In genomic region chr2:105674875-105675729, GRCm38 (mm10) we compare ENCODE assay signal across 8 mouse cellular contexts. TPM values are rescaled to one million over a fixed set of nuclear protein-coding genes. Genes with fewer than 3 reads are reported as not detected.
DNase-seq lines count a peak whose midpoint lies in the region; ATAC-seq lines count a peak whose summit lies in the region.

No protein-coding gene starts in this region.

- DNase-seq in adrenal gland, postnatal 10 days = peak; percentile 68
- peak; percentile 80 for DNase-seq in embryonic facial prominence, embryonic 11.5 days (ENCODE audit: low spot score)
- peak; percentile 62 to 86 for DNase-seq in layer of hippocampus, adult 18-20 months (ENCODE audit: low spot score in 2 of 2)
- no peak for DNase-seq in urinary bladder, adult 18-20 months (ENCODE audit: low spot score in 2 of 2)

- H3K4me3 ChIP-seq in embryonic facial prominence, embryonic 11.5 days (ENCODE audit: low read depth, low read length) = peak overlapping the region; percentile 20
- H3K4me3 ChIP-seq in heart, embryonic 15.5 days = peak overlapping the region; percentile 42
- H3K4me3 ChIP-seq in liver, embryonic 15.5 days (replicated peaks) = peak overlapping the region; percentile 33
- peak overlapping the region; percentile 40 for H3K4me3 ChIP-seq in neural tube, embryonic 14.5 days (ENCODE audit: low read depth, low read length)

- H3K9ac ChIP-seq in embryonic facial prominence, embryonic 11.5 days (replicated peaks; ENCODE audit: low read length) = peak overlapping the region; percentile 22; the same call in 1 of the 2 replicates
- 0 out of 2 replicates have a peak overlapping the region, but pooled peaks have one; percentile 9 for H3K9ac ChIP-seq in heart, embryonic 15.5 days
- H3K9ac ChIP-seq in liver, embryonic 15.5 days = no peak overlapping the region
- H3K9ac ChIP-seq in neural tube, embryonic 14.5 days (replicated peaks; ENCODE audit: low read depth, low read length) = peak overlapping the region; percentile 29; the same call in 1 of the 2 replicates

- under 1% methylated on average over 49 of the region's 49 CpGs for WGBS in embryonic facial prominence, embryonic 11.5 days
- WGBS in heart, embryonic 15.5 days = under 1% methylated on average over 49 of the region's 49 CpGs
- under 1% methylated on average over 49 of the region's 49 CpGs for WGBS in liver, embryonic 15.5 days (ENCODE audit: insufficient replicate concordance)
- under 1% methylated on average over 49 of the region's 49 CpGs for WGBS in neural tube, embryonic 14.5 days

- H3K4me2 ChIP-seq in embryonic facial prominence, embryonic 11.5 days (ENCODE audit: low read depth, low read length) = peak overlapping the region; percentile 61
- H3K4me2 ChIP-seq in heart, embryonic 15.5 days = peak overlapping the region; percentile 74
- H3K4me2 ChIP-seq in liver, embryonic 15.5 days = peak overlapping the region; percentile 62
- peak overlapping the region; percentile 62 for H3K4me2 ChIP-seq in neural tube, embryonic 14.5 days (ENCODE audit: low read depth, low read length)

- H3K36me3 ChIP-seq in embryonic facial prominence, embryonic 11.5 days (replicated peaks; ENCODE audit: control insufficient read depth, insufficient read depth, low read depth, low read length) = no peaks in the 10 kb centered on the region
- H3K36me3 ChIP-seq in heart, embryonic 15.5 days = no peaks in the 10 kb centered on the region
- H3K36me3 ChIP-seq in liver, embryonic 15.5 days (replicated peaks) = no peaks in the 10 kb centered on the region
- H3K36me3 ChIP-seq in neural tube, embryonic 14.5 days (ENCODE audit: control insufficient read depth, insufficient read depth, low read length) = no peaks in the 10 kb centered on the region

- no peak overlapping the region for H3K27ac ChIP-seq in embryonic facial prominence, embryonic 11.5 days (replicated peaks; ENCODE audit: low read depth, low read length)
- no peak overlapping the region for H3K27ac ChIP-seq in heart, embryonic 15.5 days
- H3K27ac ChIP-seq in liver, embryonic 15.5 days (replicated peaks) = no peak overlapping the region
- H3K27ac ChIP-seq in neural tube, embryonic 14.5 days (ENCODE audit: low read depth, low read length) = peak overlapping the region; percentile 69; the same call in 1 of the 2 replicates

- peak; percentile 46 for ATAC-seq in CD4-positive, CD25-positive, alpha-beta regulatory T cell, adult 4 months
- ATAC-seq in embryonic facial prominence, embryonic 11.5 days (replicated peaks; ENCODE audit: insufficient number of reproducible peaks, low FRiP score, low TSS enrichment, low read depth) = peak; percentile 89
- ATAC-seq in heart, embryonic 15.5 days (replicated peaks; ENCODE audit: insufficient number of reproducible peaks, insufficient read depth, low FRiP score, low read depth) = peak; percentile 50
- peak; percentile 62 for ATAC-seq in liver, embryonic 15.5 days (ENCODE audit: insufficient read depth)
- ATAC-seq in neural tube, embryonic 14.5 days (ENCODE audit: low read depth) = peak; percentile 85

- peaks cover 10% of the 10 kb centered on the region for H3K4me1 ChIP-seq in embryonic facial prominence, embryonic 11.5 days (ENCODE audit: control insufficient read depth, insufficient read depth, low read length)
- peaks cover 36% of the 10 kb centered on the region for H3K4me1 ChIP-seq in heart, embryonic 15.5 days (replicated peaks)
- H3K4me1 ChIP-seq in liver, embryonic 15.5 days (replicated peaks) = peaks cover 32% of the 10 kb centered on the region
- peaks cover 11% of the 10 kb centered on the region for H3K4me1 ChIP-seq in neural tube, embryonic 14.5 days (ENCODE audit: control insufficient read depth, insufficient read depth, low read length)

- peaks cover 73% of the 10 kb centered on the region for H3K27me3 ChIP-seq in embryonic facial prominence, embryonic 11.5 days (ENCODE audit: control insufficient read depth, insufficient read depth, low read length)
- H3K27me3 ChIP-seq in heart, embryonic 15.5 days = peaks cover 97% of the 10 kb centered on the region
- peaks cover 100% of the 10 kb centered on the region for H3K27me3 ChIP-seq in liver, embryonic 15.5 days
- peaks cover 30% of the 10 kb centered on the region for H3K27me3 ChIP-seq in neural tube, embryonic 14.5 days (ENCODE audit: control insufficient read depth, insufficient read depth, low read length)

- no peaks in the 10 kb centered on the region for H3K9me3 ChIP-seq in embryonic facial prominence, embryonic 11.5 days (replicated peaks; ENCODE audit: control insufficient read depth, low read length)
- no peaks in the 10 kb centered on the region for H3K9me3 ChIP-seq in heart, embryonic 15.5 days (replicated peaks)
- no peaks in the 10 kb centered on the region for H3K9me3 ChIP-seq in liver, embryonic 15.5 days (replicated peaks)
- no peaks in the 10 kb centered on the region for H3K9me3 ChIP-seq in neural tube, embryonic 14.5 days (ENCODE audit: control insufficient read depth, low read length)

RNA-seq across cellular contexts. Expression of gene Pax6, which starts 6.4 kb away (rescaled TPM):
- polyA plus RNA-seq in CD4-positive, CD25-positive, alpha-beta regulatory T cell, adult 4 months (2017; shearing (Covaris generic)) = 1 to 10 TPM in 1 of 2 experiments, not detected in 1; 1.3 TPM
- under 1 TPM in 1 of 2 experiments, not detected in 1; 0.36 TPM for total RNA-seq in adrenal gland, postnatal 10 days (2021)
- 13.9 and 26.6 TPM in 2 replicates for polyA plus RNA-seq in embryonic facial prominence, embryonic 11.5 days (2014; fragmentation: Nextera tagmentation; extraction: Ambion mirVana)
- polyA plus RNA-seq in heart, embryonic 15.5 days (2015; fragmentation: Nextera tagmentation; extraction: Ambion mirVana) = 0.05 and 0.18 TPM in 2 replicates
- total RNA-seq in layer of hippocampus, adult 18-20 months (2021) = 10 to 100 TPM; 10.2 to 12.9 TPM
- polyA plus RNA-seq in liver, embryonic 15.5 days (2015; fragmentation: Nextera tagmentation; extraction: Ambion mirVana) = not detected in 2 replicates
- polyA plus RNA-seq in neural tube, embryonic 14.5 days (2014; fragmentation: Nextera tagmentation; extraction: Ambion mirVana) = 13.3 and 13.5 TPM in 2 replicates

Comparison
In these comparisons a context has a peak if more than half of its experiments do, and no peak if none do; other contexts are left out.
1. DNase-seq: peak in adrenal gland, postnatal 10 days (single experiment), embryonic facial prominence, embryonic 11.5 days (single experiment) and layer of hippocampus, adult 18-20 months (2 of 2); none in urinary bladder, adult 18-20 months (0 of 2).
2. Peak in every context shown above with its lines, with median percentiles within 50 percentile points of each other: ATAC-seq, H3K4me2 ChIP-seq and H3K4me3 ChIP-seq.